Mouse (Mus musculus) left cerebral cortex, postnatal 25 days (tissue): ENCODE measurements around the gene Cox7a2. TPM values are rescaled to one million over a fixed set of nuclear protein-coding genes. Genes with fewer than 3 reads are reported as not detected.
A peak's percentile ranks its signal among the peaks of the same experiment; 100 is the strongest.

Source experiments
- DNase-seq, 2 experiments: peaks; one replicate each; pipeline ENCODE4 v3.0.0; 2022; ENCODE audit warnings: low spot score in 2 of 2, mixed read lengths in 1 of 2
- intact Hi-C: fragments of 180-260 bp; cut with DNase I; formaldehyde crosslinking; loops from one replicate; pipeline ENCODE4 v1.15.1; 2025
- total RNA-seq, 2 experiments: library from RNA; stranded (reverse); gene quantifications; 2 replicates each; pipeline ENCODE4 v1.2.3; 2021

The Cox7a2 gene
- total RNA-seq, 2 experiments from 2014 or later, result 397 to 417 TPM

DNA sequence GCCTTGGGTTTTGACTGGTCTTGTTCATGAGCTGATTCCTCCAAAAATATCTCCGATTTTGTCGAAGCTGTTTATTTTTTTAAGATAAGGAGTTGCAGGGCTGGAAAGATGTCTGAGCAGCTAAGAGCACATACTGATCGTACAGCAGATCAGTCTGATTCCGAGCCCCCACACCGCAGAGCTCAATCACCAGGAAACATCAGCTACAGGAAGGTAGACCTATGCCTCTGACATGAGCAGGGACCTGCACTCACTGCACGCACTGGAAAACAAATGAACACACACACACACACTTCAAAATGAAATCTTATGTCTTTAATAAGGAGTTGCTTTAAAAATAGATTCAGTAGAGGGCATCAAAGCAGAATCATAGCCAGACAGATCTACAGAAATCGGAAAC lies 9.0 kb downstream of the Cox7a2 start:
- no peak for DNase-seq
- intact Hi-C loops, result no loop called here

DNA sequence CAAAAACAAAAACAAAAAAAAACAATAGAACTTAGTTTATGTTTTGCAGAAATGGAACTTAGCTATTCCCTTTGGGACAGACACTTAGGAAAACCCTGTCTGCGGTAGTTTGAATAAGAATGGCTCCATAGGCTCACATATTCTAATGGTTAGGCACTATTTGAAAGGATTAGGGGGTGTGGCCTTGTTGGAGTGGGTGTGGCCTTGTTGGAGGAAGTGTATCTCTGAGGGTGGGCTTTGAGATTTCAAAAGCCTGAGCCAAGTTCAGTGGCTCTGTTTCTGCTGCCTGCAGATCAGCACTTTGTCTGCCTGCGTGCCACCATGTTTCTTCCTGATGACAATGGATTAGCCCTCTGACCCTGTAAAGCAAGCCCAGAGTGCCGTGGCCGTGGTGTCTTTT lies 14.6 kb downstream of the Cox7a2 start:
- no peak for DNase-seq

DNA sequence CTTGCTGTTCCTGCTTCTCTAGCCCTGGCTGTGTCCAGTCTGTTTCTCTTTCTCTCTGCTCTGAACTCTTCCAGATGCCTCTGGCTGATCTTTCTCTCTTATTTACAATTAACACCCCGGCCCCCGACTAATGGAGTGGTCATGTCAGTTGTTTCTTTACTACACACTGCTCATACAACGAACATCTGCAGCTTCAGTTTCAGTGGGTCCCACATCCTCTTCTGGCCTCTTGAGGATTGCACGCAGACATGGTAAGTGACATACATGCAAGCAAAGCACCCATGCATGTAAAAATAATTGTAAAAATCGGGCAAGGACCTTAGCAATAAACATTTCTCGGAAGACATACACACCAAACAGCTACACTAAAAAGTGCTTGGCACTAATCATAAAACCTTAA lies 24.1 kb downstream of the Cox7a2 start:
- intact Hi-C loops, result no loop called here

More for the DNA sequence above, 14.6 kb downstream of the Cox7a2 start:
- intact Hi-C loops, result no loop called here

DNA sequence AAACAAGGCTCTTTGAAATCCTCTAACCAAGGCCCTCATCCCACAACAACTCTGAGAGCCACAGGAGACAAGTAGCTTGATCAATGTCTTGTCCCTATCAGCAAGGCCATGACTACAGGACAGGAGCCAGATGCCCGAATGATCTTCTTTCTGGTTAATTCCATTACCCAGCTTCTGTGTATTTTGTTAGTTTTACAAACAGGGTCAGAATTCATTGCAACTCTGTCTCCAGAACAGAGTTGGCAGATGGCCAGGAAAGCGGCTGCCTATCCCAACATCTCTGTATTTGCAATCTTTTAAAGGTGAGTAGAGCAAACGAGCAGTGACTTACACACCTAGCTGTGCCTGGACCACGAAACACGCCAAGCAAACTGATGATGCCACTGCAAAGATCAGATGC lies 29.4 kb downstream of the Cox7a2 start:
- intact Hi-C loops, result no loop called here
- no peak for DNase-seq

More for the DNA sequence above, 24.1 kb downstream of the Cox7a2 start:
- DNase-seq, result no peak

DNA sequence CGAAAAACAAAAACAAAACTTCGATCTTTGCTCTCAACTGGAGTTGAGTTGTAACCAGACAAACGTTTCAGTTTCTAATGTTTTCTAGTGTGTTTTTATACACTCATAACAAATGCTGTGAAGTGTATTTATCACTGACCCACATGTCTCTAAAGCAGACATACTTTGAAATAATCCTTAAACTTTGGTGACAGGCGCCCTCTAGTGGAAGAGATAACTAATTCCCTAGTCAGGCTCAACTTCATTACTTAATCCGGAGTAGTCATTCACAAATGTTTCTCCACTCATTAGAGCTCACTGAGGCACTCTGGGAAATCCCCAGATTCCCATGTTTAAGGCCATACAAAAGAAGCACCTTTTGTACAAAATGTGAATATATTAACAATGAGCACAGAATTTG lies 36.6 kb downstream of the Cox7a2 start:
- DNase-seq, result peak; percentile 52 to 70

DNA sequence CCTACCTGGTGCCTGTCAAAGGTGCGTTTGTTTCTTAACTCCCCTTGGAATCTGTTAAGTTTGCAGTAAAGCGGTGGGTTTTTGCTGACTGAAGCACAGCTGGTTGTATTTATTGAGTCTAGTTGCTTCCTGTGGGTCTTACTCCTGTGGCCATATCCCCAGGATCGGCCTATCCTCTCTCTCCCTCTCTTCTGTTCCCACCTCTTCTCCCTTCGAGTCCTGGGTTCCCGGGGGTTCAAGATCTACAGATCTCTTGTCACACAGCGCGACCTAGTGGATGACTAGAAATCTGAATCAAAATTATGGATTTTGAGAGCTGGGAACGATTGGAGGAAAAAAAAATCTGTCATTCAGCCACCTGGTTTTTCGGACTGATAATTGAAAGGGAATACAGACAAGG lies 38.6 kb downstream of the Cox7a2 start:
- DNase-seq, result peak; percentile 62 to 69
- intact Hi-C loops, result loop anchor here (2.0 to 5.0 kb wide), 5 partner anchors 932 to 1124 kb away; no protein-coding TSS in a partner anchor

More for the DNA sequence above, 36.6 kb downstream of the Cox7a2 start:
- intact Hi-C loops, result loop anchor here (2.0 to 5.0 kb wide), 5 partner anchors 678 to 1126 kb away; no protein-coding TSS in a partner anchor

DNA sequence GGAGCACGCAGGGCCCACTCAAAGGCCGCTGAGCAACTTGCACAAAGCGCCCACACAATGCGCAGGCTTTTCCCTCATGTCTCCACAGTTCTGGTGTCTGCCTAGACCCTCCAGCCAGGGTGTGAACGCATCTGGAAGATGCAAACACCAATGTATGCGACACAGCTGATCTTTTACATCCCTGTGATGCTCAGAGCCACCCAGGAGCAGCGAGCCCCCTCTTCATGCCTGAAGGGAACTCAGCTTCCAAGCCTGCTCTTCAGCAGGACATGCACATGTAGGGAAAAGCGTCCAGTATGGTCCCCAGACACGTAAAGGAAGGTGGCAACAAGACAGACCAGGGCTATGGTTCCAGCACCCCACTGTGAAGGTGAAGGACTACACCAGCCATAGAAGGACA lies 39.5 kb downstream of the Cox7a2 start:
- intact Hi-C loops, result loop anchor here (2.0 to 5.0 kb wide), 5 partner anchors 931 to 1123 kb away; no protein-coding TSS in a partner anchor
- DNase-seq, result peak in 1 of 2 experiments; percentile 22

DNA sequence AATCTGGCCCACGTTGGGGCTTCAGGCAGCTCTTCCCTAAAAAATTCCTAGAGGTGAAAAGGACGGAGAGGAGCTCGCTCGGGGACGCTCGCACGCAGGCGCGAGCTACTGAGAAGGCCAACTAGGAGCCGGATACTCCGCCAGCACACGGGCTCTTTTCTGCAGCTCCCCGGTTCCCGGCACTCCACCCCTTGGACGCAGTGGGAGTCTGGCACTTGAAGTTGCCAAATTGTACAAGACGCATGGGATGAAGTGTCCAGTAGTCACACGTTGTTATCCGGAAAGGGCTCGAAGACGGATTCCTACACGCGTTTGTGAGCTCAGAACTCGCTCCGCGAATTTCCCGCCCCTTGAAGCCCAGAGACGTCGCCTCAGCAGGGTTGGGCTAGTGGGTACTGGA lies 40.2 kb downstream of the Cox7a2 start:
- intact Hi-C loops, result no loop called here
- peak in 1 of 2 experiments; percentile 9 for DNase-seq

DNA sequence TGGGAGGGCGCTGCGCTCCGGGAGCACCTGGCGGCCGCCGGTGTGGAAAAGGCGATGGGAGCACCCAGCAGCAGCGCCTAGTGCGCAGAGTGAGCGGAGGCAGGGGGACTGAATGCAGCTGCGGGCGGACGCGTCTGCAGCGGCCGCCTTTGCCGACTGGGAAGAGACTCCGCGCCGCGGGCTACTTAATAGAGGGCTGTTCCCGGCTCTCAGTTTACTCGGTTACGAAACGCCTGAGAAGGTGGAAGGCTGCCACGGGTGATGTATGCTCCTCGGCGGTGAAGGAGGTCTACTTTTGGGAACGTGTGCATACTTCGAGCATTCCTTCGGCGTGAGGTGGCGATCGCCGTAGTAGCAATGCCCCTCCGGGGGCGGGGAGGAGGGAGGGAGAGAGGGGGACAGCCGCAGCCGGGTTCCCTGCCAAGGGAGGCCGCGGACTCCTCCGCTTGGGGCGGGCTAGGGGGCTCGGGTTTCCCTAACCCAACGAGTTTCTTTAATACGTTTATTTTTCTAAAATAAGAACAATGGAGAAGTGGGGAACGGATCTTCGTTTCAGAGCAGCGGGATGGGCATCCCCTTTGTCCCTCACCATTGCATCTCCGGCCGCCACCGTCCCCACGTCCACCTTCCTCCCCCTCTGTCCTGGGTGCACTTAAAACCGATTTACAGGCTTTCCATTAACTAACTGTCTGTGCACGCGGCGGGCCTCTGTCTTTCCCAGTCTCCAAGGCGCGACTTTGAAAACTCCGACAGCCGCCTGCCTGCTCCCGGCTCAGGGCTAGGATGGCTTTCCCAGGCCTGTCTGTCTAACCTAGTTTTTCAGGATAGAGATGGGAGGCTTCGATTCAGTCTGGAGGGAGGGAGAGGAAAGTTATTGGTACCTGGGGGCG lies 41.0 kb downstream of the Cox7a2 start, which contains the start of gene Col12a1:
Gene Col12a1, minus strand, starts transcription at position 351 of the 890 bp plus-strand sequence.
- intact Hi-C loops, result no loop called here
- DNase-seq, result peak; percentile 20 to 32

DNA sequence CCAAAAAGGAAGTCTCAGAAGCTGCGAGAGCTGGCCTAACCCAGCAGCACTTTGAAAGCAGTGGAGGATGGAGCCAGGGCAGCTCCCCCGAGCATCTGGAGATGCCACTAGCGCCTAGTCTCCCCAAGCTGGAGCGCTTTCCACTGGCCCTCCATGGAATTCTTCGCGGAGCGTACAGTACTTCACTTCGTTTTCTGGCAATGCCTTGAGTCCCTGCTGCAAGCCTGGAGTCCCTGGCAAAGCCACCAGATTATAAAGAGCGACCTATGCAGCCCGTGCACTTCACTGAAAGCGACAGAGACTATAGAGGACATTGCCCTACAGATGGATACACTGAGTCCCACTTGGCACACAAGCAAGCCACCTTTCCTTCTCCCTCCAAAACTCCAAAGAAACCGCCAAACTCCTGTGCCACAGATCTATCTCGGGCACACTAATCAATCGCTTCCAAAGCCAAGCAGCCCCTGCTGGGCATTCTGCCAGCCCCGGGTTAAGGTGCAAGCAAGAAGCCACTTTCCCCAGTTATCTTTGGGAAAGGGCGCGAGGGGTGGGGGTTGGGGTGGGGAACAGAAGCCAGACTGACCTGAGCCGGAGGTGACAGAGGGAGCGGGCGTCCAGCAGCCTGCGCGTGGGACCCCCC lies 41.7 kb downstream of the Cox7a2 start:
- intact Hi-C loops, result loop anchor here (2.0 kb wide), 1 partner anchor 607 kb away; no protein-coding TSS in a partner anchor
- peak; percentile 10 to 20 for DNase-seq

DNA sequence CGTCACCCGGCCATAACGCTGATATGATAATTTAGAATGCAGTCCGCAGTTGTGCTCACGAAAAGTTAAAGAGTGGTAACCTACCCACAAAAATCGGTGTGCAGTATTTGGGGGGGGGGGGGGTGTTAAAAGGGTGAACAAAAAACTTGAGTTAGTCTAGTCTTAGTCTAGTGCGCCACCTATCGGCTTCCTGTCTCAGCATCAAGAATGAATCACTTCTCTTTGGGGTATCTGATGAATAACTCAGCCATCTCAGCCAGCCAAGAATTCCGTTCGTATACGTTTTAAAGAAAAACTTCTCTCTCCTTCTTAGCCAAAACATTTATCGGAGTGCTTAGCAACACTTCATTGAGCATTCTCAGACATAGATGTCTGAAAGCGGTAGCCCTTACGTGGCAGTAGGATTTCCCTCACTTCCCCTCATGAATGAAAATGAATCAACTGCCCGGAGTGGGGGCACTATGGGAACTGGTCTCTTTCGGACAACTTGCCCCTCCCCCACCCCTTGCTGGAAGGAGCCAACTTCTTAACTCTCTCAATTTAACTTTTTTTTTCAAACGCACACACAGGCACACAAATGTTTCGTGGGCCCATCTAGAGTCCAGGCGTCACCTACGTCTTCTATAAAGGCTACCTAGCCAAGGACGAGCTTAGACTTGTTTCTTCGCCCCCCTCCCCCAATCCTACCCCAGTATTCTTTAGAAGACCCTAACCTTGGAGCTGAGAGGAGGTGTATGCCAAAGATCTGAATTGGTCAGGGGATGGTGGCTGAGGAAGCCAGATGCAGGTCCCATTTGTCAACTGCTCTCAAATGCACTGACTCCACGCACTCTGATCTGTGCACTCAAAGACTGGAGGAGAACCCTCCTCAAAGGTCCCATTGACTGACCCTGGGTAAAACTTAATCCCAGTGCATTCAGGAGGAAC lies 42.5 kb downstream of the Cox7a2 start:
- peak; percentile 78 to 84 for DNase-seq
- intact Hi-C loops, result loop anchor here (2.0 kb wide), 1 partner anchor 606 kb away; no protein-coding TSS in a partner anchor

DNA sequence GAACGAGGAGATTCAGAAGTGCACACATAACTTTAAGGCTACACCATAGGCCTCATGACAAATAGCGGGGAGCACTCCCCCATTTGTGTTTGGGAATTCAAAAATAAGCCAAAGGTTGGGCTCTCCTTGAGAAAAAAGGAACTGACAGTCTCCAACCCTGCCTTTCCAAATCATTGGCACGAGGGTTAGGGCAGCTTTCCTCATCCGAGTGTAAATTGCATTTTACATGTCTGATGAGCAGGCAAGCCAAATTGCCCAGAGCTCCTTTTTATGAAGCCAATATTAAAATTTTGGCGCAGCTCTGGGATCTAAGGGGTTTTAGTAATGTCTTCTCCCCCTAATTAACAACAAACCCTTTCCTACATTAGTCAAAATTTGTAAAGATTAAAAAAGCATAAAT lies 43.2 kb downstream of the Cox7a2 start:
- intact Hi-C loops, result loop anchor here (2.0 kb wide), 1 partner anchor 606 kb away; no protein-coding TSS in a partner anchor

DNA sequence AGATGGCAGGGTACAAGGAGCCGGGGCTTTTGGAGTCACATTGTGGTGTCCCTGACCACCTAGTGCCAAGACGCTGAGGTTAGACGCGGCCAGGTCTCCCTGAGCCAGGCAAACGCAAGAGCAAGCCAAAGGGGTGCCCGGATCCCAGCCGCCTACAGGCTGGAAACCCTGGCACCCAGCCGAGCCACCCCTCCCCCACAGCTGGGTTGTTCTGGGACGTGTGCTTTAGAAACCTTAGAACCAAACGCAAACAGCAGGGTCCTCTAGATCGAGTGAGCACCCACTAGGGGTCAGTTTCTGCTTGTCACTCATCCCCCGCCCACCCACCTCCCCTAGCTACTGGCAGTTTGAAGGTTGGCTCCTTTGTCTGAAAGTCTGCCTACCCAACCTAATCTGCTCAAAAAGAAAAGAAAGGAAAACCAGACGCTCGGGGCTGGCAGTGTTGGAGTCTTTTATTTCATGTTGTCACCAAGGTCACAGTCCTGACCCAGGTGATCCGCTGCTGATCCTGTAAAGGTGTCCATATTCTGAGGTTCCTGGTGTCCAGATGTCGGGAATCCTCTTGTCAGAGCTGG lies 45.1 kb downstream of the Cox7a2 start:
- intact Hi-C loops, result no loop called here
- peak in 1 of 2 experiments; percentile 15 for DNase-seq

More for the DNA sequence above, 43.2 kb downstream of the Cox7a2 start:
- DNase-seq, result no peak

Other genes with a start within 250 kb of the Cox7a2 start
- 1 to 10 TPM; 6.5 to 7.7 TPM for gene Col12a1, start 41.0 kb downstream of the Cox7a2 start, total RNA-seq
- gene Tmem30a, start 33.6 kb upstream of the Cox7a2 start, total RNA-seq, result 100 to 1,000 TPM; 255 to 267 TPM